Mouse (Mus musculus): ENCODE measurements around the gene Mfsd4a.

Gene Mfsd4a

GRCm38 (mm10) chr1:132065475-132066172, 2.2 kb downstream of the Mfsd4a start:
- DNase-seq (ENCODE audit: low read depth, low spot score): no peak

GRCm38 (mm10) chr1:132065001-132065400, 2.9 kb downstream of the Mfsd4a start:
- no peak for DNase-seq (ENCODE audit: low read depth, low spot score)

DNA sequence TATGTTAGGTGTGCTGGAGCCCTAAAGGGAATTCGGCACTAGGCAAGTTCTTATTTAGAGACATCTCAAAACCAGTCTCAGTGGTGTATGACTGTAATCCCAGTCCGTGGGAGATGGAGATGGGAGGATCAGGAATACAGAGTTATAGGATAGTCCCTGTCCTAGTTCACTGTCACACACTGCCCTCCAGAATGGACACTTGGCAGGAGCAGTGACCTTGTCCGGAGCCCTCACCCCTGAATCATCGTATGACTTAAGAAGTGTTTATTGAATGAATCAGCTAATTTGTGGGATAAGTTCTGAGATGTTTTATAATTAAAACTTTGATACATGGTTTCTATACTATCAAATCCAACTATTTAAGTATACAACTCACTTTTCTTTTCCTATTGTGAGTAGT, 4.8 kb downstream of the Mfsd4a start:
- no peak for DNase-seq (ENCODE audit: low read depth, low spot score)

DNA sequence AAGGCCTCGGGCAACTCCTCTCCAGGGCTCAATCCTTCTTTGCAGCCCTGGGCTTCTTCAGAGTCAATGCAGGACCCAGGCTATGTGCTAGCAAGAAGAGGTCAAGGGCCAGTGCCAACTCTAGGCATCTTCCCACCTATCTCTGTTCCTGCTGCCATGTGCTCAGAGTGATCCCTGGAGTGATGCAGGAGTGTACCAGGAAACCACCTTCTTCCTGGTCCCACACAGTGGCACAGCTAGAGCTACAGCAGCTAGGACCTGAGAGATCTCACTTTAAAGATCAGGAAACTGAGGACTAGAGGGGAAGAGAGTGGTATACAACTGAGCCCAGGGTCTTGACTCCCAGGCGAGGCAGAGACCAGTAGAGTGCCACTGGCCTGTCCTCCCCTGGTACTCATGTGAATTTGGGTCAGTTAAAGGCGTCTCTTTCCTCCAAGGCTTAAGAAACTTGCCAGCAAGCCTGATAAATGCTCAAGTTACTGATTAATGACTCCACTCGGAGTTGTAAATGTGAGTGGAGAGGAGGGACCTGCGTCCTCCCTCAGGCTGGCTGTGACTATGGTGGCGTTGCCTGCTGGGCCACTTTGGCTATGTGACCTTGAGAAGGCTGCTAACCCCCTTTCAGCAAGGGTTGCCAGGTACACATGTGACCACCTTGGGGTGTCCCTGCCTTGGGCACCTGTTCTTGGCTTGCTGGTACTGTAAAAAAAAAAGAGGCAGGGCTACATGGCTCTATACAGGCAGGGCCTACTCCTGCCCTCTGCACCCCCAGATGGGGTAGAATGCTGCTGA, 5.9 kb downstream of the Mfsd4a start:
- no peak for DNase-seq (ENCODE audit: low read depth, low spot score)

DNA sequence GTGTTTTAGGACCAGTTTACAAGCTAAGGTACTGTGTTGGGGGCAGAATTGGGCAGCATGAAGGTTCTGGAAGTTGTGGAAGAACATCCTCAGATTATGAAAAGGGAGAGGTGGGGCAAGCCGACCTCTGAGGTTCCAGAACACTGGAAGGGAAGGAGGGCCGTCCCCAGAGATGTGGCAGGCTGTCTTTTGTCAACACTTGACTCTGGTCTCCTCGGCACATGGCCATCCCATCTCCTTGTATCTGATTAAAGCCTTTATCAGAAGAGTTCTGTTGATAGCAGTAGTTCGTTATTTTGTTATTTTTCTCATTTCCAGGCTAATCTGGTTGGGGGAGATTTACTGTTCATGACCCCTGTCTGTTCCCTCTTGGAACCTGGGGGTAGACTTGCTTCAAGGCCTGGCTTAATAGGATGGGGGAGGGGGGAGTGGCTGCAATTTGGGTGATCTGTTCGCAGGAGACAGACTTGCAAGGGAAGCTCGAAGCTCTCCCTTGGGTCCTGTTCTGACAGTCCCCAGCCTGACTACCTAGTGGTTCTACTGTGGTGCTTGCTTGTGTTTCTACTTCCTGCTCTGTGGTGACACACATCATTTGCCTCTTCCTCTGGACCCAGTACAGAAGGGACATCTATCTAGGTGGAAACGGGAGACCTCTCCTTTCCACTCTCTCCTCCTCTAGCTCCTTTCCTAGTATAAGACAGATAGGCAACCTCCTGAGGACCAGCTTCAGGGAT, 7.7 kb downstream of the Mfsd4a start:
- no peak for DNase-seq (ENCODE audit: low read depth, low spot score)

DNA sequence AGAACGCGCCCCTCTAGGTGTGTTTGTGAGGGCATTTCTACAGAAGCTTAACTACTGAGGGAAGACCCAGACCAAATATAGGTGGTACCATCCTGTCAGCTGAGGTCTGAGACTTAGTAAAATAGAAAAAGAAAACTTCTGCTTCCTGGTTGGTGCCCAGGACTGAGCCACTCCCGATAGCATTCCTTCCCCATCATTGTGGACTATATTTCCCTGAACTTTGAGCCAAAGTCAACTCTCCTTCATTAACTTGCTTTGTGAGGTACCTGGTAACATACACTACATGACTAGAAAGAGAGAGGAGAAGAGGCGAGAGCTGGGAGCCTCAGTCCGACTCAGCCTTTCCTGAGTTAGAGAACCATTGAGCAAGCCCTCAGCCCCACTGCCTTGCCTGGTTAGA, 9.3 kb downstream of the Mfsd4a start:
- no peak for DNase-seq (ENCODE audit: low read depth, low spot score)

- no peak for DNase-seq (ENCODE audit: low read depth, low spot score)
Observed at GRCm38 (mm10) chr1:132055054-132055664, 12.7 kb downstream of the Mfsd4a start.

GRCm38 (mm10) chr1:132054387-132054786, 13.5 kb downstream of the Mfsd4a start:
- no peak for DNase-seq (ENCODE audit: low read depth, low spot score)

DNA sequence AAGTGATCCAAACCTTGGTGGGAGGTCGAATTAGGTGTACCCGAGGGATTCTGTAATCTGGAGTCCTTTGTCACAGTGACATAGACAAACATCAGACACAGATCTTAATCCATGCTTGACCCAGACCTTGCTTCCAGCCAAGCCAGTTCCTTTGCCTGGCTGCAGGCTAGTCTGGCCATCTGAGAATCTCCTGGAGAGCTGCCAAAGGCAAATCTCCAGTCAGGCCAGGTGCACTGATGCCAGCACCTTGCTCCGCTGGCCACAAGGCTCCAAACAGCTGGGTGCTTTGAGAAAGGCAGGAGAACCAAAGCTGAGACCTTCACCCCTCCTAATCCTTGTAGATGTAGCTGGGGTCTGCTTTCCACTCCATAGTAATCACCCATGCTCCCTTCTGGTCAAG, 16.1 kb downstream of the Mfsd4a start:
- no peak for DNase-seq (ENCODE audit: low read depth, low spot score)

DNA sequence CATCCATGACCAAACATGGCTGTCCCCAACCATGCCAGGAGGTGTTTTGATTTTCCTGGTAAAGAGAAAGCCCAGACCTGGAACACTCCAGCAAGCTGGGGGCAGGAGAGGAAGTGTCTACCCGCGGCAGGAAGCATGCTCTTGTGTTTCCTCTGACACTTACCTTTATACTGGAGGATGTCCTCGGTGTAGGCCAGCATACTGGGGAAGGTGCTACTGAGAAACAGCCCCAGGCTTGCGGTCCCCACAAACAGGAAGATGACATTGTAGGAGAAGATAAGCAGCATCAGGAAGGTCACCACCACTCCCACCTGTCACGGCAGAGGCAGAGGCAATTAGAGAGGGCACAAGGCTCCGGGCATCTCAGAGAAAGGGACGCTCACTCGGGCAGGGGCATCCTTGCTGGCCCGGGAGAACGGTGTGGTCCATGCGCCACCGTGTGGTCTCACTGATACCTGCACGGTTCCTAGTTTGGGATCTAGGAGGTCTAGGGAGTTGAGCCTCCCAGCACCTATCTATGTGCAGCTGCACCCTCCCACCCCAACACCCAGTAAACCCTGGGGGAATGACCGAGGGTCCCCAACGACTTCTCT, 21.6 kb downstream of the Mfsd4a start:
- DNase-seq (ENCODE audit: low read depth, low spot score): peak; percentile 84

DNA sequence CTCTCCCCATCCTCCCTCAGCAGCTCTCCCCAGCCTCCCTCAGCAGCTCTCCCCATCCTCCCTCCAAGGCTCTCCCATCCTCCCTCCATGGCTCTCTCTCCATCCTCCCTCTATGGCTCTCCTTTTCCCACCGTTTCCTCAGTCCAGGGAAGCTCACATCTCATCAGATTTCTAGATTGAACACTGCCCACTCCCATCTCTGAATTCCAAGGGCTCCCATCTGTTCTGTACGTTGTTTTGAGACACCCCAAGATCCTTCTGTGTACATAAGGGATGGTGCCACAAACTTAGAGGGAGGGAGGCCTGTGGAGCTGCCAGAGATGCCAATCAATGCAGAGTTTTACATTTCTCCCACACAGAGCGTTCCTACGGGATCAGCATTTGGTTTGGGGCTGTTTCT, 24.1 kb downstream of the Mfsd4a start:
- no peak for DNase-seq (ENCODE audit: low read depth, low spot score)

- DNase-seq (ENCODE audit: low read depth, low spot score): no peak
Observed at GRCm38 (mm10) chr1:132040201-132040621, 27.7 kb downstream of the Mfsd4a start.

DNA sequence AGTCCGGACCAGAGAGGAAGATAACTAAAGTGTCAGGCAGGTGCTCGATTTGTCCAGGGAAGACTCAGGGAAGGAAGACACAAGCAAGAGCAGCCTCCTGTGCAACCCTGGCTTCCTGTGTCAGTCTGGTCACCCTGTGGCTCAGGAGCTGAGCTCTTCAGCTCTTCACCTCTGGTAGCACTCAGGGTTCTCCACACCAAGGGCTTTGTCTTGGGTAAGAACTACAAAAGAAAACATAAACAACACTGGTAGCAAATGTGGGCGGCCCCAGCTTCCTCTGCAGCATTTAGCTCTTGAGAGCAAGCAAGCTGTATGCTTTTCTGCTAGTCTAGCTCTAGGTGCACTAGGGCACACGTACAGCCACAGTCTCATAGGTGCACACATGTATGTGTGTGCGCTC, 29.1 kb downstream of the Mfsd4a start:
- DNase-seq (ENCODE audit: low read depth, low spot score): peak; percentile 60

- no peak for DNase-seq (ENCODE audit: low read depth, low spot score)
Observed at GRCm38 (mm10) chr1:132037746-132038145, 30.1 kb downstream of the Mfsd4a start.

GRCm38 (mm10) chr1:132032172-132032571, 35.7 kb downstream of the Mfsd4a start:
- DNase-seq (ENCODE audit: low read depth, low spot score): no peak

- DNase-seq (ENCODE audit: low read depth, low spot score): peak; percentile 50
Observed at GRCm38 (mm10) chr1:132030574-132030973, 37.3 kb downstream of the Mfsd4a start.

- DNase-seq (ENCODE audit: low read depth, low spot score): no peak
Observed at GRCm38 (mm10) chr1:132028413-132028812, 39.4 kb downstream of the Mfsd4a start.

GRCm38 (mm10) chr1:132027978-132028377, 39.9 kb downstream of the Mfsd4a start:
- no peak for DNase-seq (ENCODE audit: low read depth, low spot score)

DNA sequence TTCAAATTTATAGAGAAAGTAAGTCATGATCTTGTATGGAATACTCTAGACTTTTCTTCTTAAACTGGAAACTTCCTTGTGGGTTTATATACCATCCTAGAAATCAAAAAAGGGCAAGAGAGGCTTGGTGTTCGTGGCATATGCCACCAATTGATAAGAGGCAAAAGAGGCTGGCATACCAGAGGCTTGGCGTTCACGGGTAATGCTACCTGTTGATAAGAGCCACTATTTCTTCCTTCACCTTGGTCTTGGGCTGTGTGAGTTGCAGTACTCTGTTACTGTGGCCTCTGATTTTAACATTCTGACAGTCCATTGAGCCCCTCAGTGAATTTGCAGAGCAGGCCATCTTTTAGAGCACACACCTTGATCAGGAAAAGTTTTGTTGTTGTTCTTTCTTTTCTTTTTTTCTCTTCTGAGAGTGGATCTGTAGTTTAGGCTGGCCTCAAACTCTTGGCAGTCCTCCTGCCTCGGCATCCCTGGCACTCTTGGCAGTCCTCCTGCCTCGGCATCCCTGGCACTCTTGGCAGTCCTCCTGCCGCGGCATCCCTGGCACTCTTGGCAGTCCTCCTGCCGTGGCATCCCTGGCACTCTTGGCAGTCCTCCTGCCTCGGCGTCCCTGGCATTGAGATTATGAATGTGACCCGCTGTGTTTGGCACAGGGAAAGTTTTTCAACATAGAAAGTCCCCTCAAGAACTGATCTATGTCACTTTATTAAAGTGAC, 40.8 kb downstream of the Mfsd4a start:
- DNase-seq (ENCODE audit: low read depth, low spot score): no peak

DNA sequence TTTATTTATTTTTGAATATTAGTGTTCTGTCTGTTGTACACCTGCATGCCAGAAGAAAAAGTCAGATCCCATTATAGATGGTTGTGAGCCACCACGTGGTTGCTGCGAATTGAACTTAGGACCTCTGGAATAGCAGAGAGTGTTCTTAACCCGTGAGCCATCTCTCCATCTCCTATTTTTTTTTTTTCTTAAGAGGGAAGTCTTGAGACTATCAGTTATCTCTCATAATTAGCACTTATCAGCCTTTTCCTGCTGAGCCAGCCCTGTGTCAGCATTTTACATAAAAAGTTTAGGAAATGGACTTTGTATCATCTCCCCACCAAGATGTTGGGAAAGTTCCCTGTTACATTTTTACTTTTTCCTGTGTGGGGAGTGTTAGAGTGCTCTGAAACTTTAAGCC, 45.8 kb downstream of the Mfsd4a start:
- no peak for DNase-seq (ENCODE audit: low read depth, low spot score)

GRCm38 (mm10) chr1:132019876-132020275, 48.0 kb downstream of the Mfsd4a start:
- no peak for DNase-seq (ENCODE audit: low read depth, low spot score)

Data from CD4-positive, CD25-positive, alpha-beta regulatory T cell, adult 2 months (primary cell).